Mouse (Mus musculus): ENCODE results near the gene Prss56. TPM values are rescaled to one million over a fixed set of nuclear protein-coding genes. Genes with fewer than 3 reads are reported as not detected.

Prss56 gene
- polyA plus RNA-seq (2012; rRNA removed) = 1.5 and 1.8 TPM in 2 replicates

DNA sequence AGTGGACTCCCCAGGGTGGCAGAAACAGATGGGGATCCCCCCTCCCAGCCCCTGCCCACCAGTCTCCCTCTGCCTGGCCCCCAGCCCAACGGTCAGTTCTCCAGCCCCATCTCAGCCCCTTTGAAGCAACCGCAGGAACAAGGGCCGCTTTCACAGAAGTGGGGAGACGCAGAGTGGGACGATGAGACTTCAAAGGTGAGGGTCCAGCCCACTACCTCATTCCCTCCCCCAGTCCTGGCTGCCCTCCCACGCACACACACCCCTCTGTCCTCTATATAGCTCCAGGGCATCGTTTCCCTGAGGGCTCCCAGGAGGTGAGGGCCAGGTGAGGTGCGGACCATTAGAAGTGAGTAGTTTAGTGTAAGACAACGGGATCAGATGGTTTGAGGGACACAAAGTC lies at the start of gene Prss56:
Gene Prss56, plus strand, starts transcription at position 301 of the 400 bp plus-strand sequence.
- no peak for DNase-seq (ENCODE audit: low read depth)

DNA sequence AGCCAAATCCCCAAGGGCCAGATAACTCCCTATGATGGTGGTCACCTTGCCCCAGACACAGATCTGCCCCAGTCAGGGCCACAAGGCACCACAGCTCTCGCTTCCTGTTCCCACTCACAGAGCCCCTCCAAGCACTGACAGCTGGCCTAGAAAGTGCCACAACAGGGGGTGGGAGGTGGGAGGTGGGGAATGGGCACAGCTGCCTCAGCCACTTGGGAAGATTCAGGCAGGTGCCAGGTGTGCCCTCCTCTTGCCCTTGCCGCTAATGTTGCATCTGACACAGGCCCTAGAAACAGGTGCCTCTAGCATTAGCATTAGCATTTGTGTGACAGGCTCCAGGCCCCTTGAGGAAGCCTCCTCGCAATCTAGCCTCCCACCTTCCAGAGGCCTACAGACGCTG lies 41.6 kb upstream of the Prss56 start:
- no peak for DNase-seq (ENCODE audit: low read depth)

DNA sequence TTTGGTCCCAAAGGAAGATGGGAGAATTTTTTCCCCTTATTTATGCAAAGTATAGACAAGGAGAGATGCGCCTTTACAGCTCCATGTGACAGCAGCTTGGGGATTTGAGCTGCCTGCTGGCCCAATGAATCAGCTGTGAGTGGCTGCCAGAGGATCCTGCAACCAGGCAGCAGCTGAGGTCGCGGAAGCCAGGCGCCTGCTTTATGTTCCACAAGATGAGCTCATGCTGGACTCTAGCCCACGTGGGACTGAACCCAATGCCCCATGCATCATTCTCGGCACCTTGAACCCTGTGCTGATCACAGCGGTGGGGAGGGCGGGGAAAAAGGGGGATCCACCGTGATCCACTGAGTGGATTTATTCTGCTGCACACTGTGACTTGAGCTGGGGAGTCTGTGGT lies 40.7 kb upstream of the Prss56 start:
- DNase-seq (ENCODE audit: low read depth) = no peak

DNA sequence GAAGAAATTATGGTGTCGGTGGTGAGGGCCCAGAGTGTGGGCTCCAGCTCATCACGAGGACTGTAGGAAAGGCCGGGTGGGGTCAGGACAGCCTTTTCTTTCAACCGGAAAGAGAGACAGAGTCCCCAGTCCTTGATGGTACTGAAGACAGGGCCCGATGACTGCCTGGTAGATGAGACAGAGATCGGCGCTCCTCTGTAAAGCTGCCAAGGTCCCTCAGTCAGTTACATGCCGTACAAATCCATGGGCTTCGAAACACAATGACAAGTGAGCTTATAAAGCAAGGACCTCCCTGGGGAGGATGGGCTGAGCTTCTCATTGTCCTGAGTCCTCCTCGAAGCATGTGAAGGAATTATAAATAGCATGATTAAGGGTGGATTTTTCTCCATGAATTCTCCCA lies 40.0 kb upstream of the Prss56 start:
- DNase-seq (ENCODE audit: low read depth) = no peak

DNA sequence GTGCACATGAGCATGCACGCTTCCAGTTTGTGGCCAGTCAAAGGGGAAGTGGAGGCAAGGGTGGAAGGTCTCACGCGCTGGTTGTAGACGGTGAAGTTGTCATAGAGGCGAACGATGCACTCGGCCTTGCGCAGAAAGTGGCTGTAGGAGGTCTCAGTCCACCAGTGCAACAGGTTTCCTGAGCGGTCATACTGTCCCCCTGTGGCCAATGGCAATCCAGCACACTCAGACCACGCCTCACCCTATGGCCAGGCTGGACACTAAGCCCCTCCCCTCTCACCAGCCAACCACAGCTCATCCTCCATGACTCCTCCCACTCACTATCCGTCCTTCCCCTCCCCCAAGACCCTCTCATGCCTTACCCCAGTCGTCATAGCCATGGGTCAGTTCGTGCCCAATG lies 33.7 kb upstream of the Prss56 start:
- no peak for DNase-seq (ENCODE audit: low read depth)

DNA sequence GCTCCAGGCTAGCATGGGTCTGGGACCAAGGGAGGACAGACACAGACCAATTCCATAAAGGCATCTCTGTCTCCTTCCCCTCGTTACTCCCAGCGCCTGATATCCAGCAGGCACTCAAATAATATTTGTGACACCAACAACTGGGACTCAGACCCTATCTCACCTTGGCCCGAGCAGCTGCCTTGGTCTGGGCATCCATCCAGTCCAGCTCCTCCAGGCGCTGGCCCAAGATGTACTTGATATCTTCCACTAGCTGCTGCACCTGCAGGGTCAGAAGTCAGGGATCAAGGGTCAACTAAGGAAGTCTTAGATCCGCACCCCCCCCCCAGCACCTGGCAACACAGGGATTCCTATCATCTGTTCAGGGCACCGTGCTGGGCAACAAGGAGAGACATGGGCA lies 31.8 kb upstream of the Prss56 start:
- no peak for DNase-seq (ENCODE audit: low read depth)

DNA sequence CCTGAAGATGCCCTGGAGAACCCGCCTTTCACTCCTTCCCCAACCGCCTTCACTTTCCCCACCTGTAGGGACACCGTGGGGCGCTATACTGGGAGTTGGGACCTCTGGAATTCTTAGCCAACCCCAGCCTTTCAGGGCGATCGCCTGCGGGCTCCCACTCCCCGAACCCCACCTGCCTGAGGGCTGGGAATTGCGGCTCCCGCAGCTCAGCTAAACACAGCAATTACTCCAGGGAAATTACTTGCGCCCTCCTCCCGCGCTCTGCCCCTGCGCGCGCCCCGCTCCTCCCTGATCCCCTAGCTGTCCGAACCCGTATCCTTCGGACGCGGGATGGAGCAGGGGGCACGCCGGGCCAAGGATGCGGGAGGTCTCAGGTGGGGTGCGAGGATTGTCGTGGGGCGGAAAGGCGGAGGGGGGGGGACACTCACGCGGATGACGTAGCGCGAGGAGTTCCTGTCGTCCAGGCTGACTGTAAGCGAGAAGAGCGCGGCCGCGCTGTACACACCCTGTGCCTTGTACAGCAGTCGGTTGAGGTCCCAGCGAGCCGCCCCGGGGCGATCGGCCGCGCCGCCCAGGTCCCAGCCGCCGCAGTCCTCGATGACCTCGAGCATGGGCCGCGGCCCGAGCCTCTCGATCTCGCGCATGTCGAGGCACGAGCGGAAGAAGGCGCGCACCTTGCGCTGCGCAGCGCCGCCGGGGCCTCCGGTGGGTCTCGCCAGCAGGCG lies 29.2 kb upstream of the Prss56 start:
- DNase-seq (ENCODE audit: low read depth) = no peak

DNA sequence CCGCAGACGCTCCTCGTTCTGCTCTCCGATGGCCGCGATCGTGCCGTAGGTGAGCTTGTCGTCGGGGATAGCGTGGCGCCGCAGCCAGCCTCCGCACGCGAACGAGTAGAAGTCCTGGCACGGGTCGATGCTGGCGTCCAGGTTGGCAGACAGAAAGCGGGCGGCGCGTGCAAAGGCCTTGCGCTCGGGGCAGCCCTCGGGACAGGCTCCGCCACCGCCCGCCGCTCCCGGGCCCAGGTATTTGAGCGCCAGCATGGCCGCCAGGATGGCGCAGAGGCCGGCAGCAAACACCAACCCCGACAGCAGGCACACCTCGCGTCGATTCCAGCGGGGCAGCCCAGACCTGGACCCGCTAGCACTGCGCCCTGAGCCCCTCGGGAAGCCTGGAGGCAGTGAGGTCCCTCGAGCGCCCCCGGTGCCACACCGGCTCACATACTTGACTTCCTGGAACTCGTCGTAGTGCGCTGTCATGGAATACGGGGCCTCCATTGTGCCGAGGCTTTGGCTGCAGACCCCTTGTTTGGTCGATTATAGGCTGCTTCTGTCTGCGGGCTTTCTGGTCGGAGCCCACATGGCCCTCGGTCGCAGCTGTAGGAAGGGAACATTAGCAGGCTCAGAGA lies 28.5 kb upstream of the Prss56 start:
- DNase-seq (ENCODE audit: low read depth) = no peak

DNA sequence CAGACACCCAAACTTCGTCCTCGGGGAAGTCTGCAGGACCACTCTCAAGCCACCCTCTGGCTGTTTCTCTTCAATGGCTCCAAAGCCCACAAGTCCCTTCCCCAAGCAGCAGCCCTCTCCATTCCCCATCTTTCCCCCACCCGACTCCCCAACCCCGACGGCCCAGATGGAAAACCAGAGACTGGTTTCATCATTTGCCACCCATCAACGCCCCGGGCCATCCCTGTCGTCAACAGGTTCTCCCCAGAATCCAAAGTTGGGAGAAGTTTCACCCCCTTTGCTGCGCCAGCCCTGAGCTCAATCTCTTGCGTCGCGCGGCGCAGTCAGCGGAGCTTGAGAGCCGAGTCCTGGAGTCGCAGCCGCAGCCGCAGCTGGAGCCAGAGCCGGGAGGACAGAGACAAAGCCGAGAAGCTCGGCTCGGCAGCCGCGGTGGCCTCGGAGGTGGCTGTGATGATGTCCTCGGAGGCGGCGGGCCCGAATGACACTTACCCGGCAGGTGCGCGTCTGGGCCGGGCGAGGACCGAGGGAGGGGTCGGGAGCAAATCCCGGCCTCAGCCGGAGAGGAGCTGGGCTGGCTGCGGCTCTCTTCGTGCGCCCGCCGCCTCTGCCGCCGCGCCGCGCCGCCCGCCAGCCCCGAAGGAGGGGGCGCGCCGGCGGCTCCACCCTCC lies 27.4 kb upstream of the Prss56 start:
- DNase-seq (ENCODE audit: low read depth) = no peak

DNA sequence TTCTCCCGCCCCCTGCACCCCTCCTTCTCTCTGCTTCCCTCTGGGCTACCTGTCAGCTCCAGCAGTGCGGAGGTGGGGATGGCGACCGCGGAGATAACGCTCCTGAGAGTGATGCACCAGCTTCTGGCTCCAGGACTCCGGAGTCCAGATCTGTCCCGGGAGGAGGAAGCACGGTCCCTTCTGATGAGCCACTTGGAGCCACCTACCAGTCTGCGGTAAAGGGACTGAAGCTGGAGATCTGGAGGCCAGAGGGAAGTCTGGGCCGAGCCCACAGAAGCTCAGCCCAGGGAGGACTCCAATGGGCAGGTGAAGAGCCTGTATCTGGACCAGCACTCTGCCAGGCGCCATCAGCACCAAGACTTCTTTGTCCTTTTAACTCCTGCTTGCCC lies 26.9 kb upstream of the Prss56 start, which contains the start of gene Ecel1:
Gene Ecel1, minus strand, starts transcription at position 323 of the 389 bp plus-strand sequence.
- no peak for DNase-seq (ENCODE audit: low read depth)

DNA sequence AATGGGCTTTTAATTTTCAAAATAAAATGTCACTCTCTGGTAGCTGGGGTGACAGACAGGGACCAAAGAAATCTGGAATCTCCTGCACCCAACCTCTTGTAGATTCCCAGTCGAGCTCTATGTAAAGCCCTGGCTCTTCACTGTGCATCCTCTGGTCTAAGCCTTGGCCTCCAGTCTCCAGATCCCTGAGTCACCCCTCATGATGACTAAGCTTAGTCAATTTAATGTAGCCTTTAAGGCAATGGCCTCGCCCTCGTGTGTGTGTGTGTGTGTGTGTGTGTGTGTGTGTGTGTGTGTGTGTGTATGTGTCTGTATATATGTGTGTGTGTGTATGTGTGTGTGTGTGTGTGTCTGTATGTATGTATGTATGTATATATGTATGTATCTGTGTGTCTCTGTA lies 23.7 kb upstream of the Prss56 start:
- no peak for DNase-seq (ENCODE audit: low read depth)

DNA sequence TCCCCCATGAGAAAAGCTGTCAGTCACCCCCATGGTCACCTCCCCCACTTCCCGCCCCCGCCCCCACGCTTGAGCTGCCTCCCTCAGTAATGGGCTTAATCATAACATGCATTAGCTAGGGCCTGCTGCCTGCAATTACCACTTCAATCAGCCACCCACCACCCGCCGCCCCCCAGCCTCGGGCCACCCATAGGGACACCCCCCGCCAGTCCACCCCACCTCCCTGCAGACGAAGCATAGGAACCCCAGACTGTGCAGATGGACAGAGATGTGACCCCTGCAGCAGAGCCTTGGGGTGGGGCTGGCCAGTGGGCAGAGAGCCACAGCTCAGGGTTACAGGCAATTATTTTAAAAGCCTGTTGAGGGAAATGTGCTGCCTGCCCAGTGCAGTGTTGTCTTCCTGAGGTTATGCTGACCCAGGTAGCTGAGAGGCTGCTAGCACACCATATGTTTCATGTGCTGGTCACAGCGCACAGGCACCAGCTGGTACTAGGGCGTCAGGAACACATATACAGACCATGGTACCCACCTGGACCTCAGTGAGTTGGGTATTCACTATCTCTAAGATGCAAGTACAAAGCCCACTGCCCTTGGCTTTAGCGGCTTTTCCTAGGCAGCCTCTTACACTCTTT lies 18.8 kb upstream of the Prss56 start:
- DNase-seq (ENCODE audit: low read depth) = no peak

DNA sequence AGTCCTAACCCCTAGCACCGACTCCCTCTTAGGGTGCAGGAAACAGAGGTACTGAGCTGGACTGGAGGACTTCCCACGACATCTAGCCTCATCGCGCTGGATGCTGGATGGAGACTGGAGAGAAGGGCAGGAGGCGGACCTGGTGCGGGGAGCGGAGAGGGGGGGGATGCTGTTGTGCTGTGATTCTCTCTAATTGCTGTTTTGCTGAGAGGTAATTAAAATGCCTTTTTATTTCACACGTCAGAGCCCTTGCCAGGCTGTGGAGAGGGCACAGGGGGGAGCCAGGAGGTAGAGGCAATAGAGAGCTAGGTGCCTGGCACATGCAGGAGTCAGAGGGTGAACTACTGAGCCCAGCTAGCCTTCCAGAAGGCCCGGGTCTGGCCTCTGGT lies 18.3 kb upstream of the Prss56 start:
- no peak for DNase-seq (ENCODE audit: low read depth)

DNA sequence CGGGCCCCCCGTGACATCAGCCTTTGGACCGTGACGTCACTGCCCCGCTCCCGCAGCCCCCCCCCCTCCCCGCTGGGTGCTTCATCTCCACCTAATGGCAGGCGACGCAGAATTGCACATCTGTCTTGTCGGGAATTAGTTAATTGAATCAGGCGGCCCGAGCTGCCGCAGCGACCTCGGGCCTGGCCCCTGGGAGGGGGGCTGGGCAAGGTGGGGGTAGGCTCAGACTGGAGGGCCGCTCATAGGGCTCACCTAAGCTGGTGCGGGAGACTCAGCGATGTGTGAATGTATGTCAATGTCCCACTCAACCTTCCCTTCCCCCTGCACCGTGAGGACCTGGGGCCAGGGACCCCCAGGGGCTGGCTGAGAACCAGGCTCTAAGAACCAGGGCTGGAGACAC lies 12.7 kb upstream of the Prss56 start:
- DNase-seq (ENCODE audit: low read depth) = no peak

DNA sequence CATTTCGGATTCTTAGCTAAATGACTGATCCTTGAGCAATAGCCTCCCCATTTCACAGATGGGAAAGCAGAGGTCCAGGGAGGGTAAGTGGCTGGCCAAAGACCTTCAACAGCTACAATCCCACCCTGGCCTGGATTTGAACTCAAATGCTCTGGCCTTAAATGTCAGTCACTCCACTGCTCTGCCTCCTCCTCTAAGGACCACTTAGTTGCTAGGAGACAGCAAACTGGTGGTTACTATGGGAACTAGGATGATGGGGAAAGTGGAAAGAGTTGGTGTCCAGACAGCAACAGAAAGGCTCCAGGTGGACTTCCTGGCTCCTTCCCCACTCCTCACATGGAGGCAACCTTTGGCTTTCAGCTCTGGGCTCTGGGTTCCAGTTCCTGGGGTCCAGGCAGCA lies 11.8 kb upstream of the Prss56 start:
- DNase-seq (ENCODE audit: low read depth) = no peak

DNA sequence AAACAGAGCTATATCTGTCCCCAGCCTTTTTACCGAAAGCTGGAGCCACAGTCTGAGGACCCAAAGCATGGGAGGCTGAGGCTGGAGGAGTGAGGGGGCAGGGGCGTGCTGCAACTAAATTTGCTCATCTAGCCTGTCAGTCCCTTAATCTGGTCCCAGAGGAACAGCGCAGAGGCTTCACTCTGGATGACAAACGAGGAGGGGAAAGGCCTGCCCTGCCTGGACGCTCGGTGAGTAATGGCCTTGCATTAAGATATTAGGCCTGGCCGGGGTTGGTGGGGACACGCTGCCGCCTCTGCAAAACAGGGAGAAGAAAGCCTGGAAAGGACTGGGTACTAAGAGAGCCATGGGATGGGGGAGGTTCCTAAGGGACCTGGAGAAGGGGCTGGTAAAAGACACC lies 10.8 kb upstream of the Prss56 start:
- no peak for DNase-seq (ENCODE audit: low read depth)

DNA sequence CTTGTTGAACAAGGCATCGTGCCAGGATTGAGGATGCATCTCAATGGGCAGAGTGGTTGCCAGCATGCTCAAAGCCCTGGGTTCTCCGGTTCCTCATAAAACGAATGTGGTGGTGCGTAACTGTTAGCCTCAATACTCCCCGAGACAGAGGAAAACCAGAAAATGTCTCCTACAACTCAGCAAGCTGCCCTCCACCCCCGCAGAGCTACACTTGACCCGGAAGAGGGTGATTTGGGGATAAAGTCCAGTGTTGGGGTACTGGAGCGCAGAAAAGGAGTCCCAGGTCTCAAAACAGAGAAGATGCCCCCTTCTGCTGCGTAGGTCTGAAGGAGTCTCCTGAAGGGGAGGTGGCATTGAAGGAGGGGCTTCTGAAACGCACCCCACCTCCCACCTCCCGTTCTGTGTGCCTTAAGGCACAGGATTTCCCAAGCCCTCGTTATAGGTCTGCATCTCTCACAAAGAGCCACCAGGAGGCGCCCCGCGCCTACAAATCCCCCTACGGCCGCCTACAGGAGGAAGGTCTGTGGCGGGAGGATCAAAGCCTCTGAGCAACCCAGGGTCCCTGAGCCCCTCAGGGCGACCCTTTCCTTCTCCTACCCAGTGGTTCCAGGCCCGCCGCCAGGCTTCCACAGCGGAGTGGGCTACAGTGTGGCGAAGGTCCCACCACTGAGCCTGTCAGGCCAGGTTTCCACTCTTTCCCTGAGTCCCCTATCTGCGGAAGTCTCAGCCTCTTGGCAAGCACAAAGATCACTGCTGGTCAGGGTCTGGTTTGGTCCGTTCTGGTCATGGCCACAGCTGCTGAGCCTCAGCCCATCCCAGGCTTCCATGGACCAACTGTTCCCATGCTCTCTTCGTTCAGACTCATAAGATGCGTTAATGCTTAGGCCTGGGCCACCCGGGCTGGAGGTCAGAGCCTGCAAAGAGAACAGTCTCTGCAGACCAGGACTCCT lies 8.8 kb upstream of the Prss56 start:
- DNase-seq (ENCODE audit: low read depth) = no peak

DNA sequence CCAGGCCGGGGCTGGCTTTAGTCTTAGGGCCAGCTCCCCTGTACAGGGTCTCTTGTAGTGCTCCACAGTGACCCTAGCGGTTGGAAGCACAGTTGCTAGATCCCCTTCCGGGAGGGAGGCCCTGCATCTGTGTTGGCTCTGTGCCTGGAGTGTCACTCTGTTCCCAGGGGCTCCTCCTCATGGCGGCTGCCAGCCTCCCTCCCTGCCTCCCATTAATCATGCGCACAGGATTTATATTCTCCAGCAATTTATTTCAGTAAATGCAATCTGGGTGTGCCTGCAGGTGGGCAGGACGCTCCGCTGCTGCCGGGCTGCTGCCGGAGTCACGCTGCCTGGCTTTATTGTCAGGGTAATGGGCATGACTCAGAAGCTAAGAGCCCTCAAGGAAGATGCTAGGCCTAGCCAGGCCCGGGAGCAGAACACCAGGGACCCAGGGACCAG lies 7.2 kb upstream of the Prss56 start:
- DNase-seq (ENCODE audit: low read depth) = no peak

DNA sequence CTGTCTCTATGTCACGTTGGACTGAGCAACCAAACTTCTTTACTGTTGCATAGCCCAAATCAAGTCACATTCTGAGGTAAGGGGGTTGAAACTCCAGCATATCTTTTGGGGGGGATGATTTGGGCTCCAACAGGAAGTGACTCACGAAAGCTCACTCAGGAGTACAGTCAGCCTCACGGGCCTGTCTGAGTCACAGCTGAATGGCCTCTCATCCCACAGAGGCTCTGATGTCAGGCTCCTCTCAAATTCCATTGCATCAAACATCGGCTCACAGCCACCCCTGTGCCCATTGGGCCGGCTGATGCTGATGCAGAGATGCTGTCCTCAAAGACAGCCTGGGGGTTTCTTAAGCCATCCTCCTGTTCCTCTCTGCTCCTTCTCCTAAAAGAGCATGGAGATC lies 2.2 kb upstream of the Prss56 start:
- DNase-seq (ENCODE audit: low read depth) = no peak

DNA sequence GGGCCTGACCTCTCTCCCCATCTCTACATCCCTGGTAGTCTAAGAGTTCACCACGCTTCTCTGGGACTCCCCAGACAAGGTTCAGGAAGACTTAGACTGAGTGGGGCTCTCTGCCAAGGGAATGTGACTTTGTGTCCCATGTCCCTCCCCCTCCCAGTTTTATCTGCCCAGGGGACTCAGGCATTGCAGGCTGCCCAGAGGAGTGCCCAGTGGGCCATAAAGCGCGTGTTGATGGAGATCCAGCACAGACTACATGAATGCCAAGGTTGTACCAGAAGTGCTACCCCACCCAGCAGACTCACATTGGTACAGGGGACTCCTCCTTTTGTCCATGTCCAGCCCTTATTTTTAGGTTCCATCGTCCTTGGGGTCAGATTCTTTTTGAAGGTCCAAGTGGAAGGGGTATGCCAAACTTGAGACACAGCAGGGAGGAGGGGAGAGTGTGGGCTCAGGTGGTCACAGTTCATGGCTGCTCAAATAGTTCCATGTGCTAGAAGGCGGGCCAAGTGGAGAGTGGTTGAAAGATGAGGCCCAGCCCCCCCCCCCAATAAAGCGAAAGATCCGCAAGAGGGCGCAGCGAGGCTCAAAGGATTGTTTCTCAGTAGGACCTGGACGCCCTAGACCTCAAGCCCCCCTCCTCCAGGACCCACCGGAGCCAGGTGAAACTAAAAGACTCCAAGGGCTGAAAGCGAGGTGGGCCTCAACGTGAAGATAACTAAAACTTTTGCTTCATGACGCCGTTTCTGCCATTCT lies 1.1 kb downstream of the Prss56 start:
- no peak for DNase-seq (ENCODE audit: low read depth)

DNA sequence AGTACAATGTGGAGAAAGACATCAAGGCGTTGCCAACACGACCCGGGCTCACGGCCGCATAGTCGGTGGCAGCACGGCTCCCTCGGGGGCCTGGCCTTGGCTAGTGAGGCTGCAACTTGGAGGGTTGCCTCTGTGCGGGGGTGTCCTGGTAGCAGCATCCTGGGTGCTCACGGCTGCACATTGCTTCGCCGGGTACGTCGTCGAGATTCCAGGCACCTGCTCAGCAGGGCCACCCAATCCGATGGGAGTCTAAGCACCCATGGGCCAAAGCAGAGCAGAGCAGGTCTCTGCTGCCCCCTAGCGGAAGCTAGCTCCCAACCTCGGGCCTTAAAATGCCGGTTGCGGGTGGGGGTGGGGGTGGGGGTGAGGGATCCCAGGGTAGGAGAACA lies 1.6 kb downstream of the Prss56 start:
- no peak for DNase-seq (ENCODE audit: low read depth)

Measured in gonadal fat pad, adult 2 months (tissue).